Mouse (Mus musculus) adrenal gland, adult 18-20 months (tissue): ENCODE data around the gene Idnk. TPM values are rescaled to one million over a fixed set of nuclear protein-coding genes. Genes with fewer than 3 reads are reported as not detected.

Experiments used
- DNase-seq, 2 experiments: peaks; one replicate each; pipeline ENCODE4 v3.0.0; 2021 to 2022; ENCODE audit warnings: low spot score in 2 of 2
- long read RNA-seq, 2 experiments: library from polyadenylated mRNA; stranded (forward); transcript quantifications; one replicate each; pipeline ENCODE4 v2.0.0; 2021
- total RNA-seq, 2 experiments: library from RNA; stranded (reverse); gene quantifications; 1 replicate in 1 of 2; 2 replicates in 1 of 2; pipeline ENCODE4 v1.2.3; 2021

The Idnk gene
- total RNA-seq: 10 to 100 TPM; 59.7 to 65.5 TPM
- long read RNA-seq, experiment 1, transcript Idnk-202 (4 exons, 1,462 nt): major isoform, 9 of 13 reads
- long read RNA-seq, experiment 1, partial matches to known transcripts: 0 of 13 reads
- long read RNA-seq, experiment 1, other reads (novel, unspliced or antisense): 1 of 13 reads
- long read RNA-seq, experiment 2, transcript Idnk-201 (5 exons, 764 nt): minor isoform, 11 of 49 reads
- long read RNA-seq, experiment 2, transcript Idnk-202 (4 exons, 1,462 nt): major isoform, 30 of 49 reads
- long read RNA-seq, experiment 2, partial matches to known transcripts: 1 of 49 reads
- long read RNA-seq, experiment 2, other reads (novel, unspliced or antisense): 6 of 49 reads

GRCm38 (mm10) chr13:58157447-58158098 lies at the start of gene Idnk:
Idnk (plus strand) TSS chr13:58157649.
- peak; percentile 91 to 92 for DNase-seq

DNA sequence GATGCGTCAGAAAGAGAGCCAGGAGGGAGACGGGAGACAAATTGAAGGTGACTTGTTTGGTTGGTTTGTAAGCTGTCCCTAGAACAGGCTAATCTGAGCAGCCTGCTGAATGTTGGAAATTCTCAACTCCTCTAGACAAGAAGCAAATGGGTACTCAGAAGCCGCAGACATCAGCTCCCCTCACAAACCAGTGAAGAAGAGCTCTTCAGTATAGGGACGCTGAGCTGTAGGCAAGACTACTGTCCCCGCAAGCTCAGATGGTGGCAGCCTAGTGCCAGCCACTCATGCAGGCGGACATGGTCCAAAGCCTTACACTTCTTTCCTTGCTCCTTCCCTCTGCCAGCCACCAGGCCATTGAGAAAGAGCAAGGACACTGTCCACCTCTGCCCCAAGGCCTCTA lies 46.1 kb upstream of the Idnk start:
- no peak for DNase-seq

GRCm38 (mm10) chr13:58112191-58112590 lies 45.3 kb upstream of the Idnk start:
- DNase-seq: no peak

GRCm38 (mm10) chr13:58112601-58113041 lies 44.8 kb upstream of the Idnk start:
- no peak for DNase-seq

DNA sequence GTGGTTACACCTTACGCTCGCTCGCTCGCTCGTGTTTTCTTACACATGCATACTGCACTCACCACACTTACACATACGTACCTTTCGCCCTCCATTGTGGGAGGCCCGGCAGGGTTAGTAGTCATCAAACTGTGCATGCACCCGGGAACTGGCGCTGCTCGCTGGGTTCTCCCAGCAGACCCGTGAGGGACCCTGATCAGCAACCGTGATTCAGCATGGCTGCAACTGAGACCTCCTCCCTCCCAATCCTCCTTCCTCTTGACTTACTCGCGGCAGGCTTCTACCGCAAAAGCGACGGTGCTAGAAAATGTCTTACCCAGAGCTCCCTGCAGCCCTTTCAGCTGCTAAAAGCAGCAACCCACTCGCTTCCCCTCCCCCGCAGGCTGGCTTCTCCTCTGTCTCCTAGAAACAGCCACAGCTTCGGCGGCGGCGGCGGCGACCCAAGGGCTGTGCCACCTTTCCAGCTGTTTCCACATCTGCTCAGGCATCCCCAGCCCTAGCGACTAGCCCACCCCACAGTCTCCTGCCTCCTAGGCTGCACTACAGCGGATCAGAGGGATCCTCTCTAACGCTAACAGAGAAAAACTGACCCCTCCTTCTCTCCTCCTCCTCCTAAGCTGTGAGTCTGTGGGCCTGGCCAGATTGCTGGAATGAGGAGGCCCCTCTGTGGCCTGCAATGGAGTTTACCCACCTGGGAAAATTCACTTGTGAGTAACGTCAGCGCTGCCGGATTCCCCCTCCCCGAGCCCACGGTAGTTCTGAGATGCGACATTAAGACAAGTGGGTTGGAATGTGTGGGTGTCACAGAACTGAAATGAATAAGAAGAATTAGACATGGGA lies 44.2 kb upstream of the Idnk start, which contains the start of gene Klhl3:
Gene Klhl3 (minus strand): TSS at position 532 of the 840 bp plus-strand sequence.
- peak; percentile 41 to 53 for DNase-seq

GRCm38 (mm10) chr13:58115227-58115626 lies 42.2 kb upstream of the Idnk start:
- no peak for DNase-seq

DNA sequence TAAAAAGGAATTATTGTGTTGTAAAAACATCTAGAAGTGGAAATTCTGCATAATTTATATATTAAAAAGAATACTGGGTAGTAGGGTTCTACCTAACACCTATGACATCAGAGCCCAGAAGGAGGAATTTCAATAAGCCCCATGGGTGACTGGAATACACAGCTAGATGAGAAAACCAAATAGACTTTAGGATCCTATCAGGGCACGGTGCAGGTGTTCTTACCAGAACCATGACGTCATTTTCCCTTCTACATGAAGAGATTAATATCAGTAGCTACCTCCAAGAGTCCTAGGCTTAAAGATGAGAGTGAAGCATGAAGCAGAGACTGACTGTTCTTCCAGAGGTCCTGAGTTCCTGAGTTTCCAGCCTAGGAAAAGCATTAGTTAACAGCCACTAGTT lies 40.6 kb upstream of the Idnk start:
- DNase-seq: no peak

GRCm38 (mm10) chr13:58117318-58118017 lies 40.0 kb upstream of the Idnk start:
- DNase-seq: peak; percentile 68 to 83

DNA sequence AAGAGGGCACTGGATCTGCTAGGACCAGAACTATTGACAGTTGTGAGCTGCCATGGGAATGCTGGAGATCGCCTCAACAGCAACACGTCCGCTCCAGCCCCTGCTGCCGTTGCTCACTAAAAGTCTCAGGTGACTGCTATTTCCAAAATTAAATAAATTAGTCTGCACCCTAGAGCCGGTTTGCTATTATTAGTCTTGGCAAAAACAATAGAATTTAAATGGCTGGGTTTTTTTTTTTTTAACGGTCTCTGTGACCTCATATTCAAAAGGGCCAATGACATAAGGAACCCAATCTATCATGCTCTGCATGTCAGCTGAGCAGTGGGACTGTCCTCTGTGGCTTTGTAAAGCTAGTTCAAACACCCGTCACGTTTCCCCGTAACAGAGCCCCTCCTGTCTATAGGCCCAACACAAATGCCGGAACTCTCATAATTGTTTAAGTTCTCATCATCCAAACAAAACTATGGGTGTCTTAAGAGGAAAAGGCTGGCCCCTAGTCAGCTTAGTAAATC lies 34.6 kb upstream of the Idnk start:
- no peak for DNase-seq

DNA sequence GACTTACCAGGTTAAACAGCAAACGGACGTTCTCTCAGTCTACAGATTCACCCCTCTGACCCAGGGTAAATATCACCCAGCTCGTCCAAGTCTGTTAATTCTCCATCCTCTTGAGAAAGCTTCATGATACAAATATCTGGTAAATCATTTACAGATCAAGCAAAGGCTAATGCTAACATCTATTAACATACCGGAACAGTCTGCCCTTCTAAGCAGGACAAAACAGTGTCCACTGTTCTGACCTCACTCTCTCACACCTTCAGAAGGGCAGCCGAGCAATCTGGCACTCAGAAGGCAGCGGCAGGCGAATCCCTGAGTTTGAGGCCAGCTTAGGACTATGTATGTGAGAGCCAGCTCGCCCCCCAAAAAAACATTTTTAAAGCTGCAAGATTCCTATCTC lies 34.1 kb upstream of the Idnk start:
- DNase-seq: no peak

- no peak for DNase-seq
These were observed 33.2 kb upstream of the Idnk start for GRCm38 (mm10) chr13:58124278-58124677.

GRCm38 (mm10) chr13:58124989-58125388 lies 32.5 kb upstream of the Idnk start:
- no peak for DNase-seq

DNA sequence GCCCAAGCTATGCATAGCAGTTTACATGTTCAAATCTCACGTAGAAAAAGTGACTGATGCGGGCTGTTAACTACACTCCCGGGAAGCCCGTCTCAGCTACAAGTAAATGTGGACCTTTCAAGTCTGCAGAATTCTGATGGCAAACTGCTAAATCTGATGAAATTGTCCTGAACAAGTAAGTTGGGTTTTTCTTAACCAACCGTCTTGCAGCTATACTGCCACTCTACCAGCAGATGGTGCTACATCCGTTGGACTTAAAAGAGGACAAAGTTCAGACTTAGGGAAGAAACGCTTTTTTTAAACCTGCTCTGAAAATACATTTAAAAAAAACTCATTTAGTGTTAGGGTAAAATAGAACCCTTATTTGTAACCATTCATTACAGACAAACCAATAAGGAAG lies 31.3 kb upstream of the Idnk start:
- no peak for DNase-seq

- peak in 1 of 2 experiments; percentile 62 for DNase-seq
These were observed 30.3 kb upstream of the Idnk start for GRCm38 (mm10) chr13:58126862-58127765.

GRCm38 (mm10) chr13:58127766-58128361 lies 29.6 kb upstream of the Idnk start:
- DNase-seq: peak in 1 of 2 experiments; percentile 61

- peak; percentile 96 to 97 for DNase-seq
These were observed 29.1 kb upstream of the Idnk start, which contains the start of gene Hnrnpa0 for GRCm38 (mm10) chr13:58128396-58128767. Hnrnpa0 (minus strand) TSS chr13:58128556.

- DNase-seq: peak; percentile 89
These were observed 28.4 kb upstream of the Idnk start for GRCm38 (mm10) chr13:58128768-58129671.

GRCm38 (mm10) chr13:58129687-58130246 lies 27.7 kb upstream of the Idnk start:
- DNase-seq: no peak
